Mouse (Mus musculus) kidney, adult 2 months (tissue): ENCODE data around the gene Gpank1.

Source experiments
- CTCF ChIP-seq: fragments of 200-500 bp; conservative IDR thresholded peaks from 2 replicates; pipeline ENCODE4 v1.5.1; 2011; ENCODE audit warnings: low read depth, mild to moderate bottlenecking, control low read depth, low read length, moderate library complexity, mixed read lengths; ENCODE audit not compliant: insufficient read depth, insufficient read length
- POLR2A ChIP-seq: fragments of 200-500 bp; IDR thresholded peaks from one replicate; pipeline ENCODE4 v1.6.1; 2011; ENCODE audit warnings: low read depth, low read length, control low read depth

DNA sequence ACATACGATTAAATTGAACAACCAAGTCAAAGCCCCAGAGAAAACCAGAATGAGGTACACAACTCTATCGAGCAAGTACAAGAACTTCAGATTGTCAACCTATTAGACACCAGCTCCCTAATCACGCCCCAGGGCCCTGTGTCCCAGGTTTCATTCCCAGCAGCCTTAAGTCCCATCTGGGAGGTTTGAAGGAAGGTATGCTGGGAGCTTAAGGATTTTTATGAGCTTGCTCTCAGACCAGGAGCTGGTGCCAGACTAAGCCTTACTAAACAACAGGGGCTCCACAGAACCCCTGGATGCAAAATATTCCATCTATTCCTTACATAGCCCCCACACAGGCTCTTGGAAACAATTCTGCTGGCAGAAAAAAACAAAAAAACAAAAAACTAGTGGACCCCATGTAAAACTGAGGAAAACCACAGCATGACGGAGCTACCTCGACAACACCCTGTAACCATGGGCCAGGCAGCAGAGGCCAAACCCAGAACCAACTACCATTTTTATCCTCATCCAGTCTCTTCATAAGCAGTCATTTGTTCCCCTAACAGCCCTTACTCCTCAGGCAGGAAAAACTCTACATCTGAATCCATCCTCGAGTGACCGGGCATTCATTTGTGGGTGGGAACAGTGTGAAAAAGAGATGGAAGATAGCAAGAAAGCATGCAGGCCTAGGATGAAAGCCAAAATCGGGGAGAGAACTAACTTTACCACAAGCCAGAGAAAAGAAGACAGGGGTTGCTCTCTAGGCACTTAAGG, 42.2 kb downstream of the Gpank1 start:
- TF ChIP-seq CTCF (no peak), POLR2A (no peak)
